Mouse (Mus musculus) spleen, adult 2 months (tissue): ENCODE measurements around the gene Prkce.

ENCODE experiments used
- CTCF ChIP-seq: fragments of 200-500 bp; IDR thresholded peaks from 2 replicates; pipeline ENCODE4 v1.5.1; 2011; ENCODE audit warnings: mild to moderate bottlenecking, inconsistent platforms; ENCODE audit not compliant: insufficient read depth, insufficient read length, insufficient replicate concordance; ENCODE audit errors: extremely low read depth
- POLR2A ChIP-seq: fragments of 200-500 bp; IDR thresholded peaks from 2 replicates; pipeline ENCODE4 v1.6.1; 2011; ENCODE audit warnings: low read depth, low read length, inconsistent platforms

- TF ChIP-seq CTCF (no peak), POLR2A (no peak)
Measured at GRCm38 (mm10) chr17:86523374-86523773, 355.8 kb downstream of the Prkce start.
